Mouse (Mus musculus): Measurements from ENCODE around the gene Slc39a10.

DNA sequence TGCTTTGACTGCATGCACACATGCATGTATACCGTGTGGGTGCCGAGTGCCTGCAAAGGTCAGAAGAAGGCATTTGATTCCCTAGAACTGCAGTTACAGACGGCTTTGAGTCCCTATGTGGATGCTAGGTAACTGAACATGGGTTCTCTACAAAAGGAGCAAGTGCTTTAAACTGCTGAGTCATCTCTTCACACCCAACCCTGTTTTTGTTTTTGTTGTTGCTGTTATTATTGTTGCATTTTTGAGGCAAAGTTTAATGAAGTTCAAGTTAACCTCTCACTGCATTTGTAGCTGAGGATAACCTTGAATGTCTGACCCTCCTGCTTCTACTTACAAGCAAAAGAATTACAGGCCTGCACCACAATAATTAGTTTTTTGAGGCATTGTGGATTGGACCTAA, 17.5 kb upstream of the Slc39a10 start:
- TF ChIP-seq POLR2A (IDR thresholded peaks at IDR 0.05; ENCODE audit: extremely low read depth, insufficient read depth, low read length), result no peak
- no peak for TF ChIP-seq CTCF (IDR thresholded peaks at IDR 0.05; ENCODE audit: extremely low read depth, insufficient read depth, low read length)
